Mouse (Mus musculus) hindbrain, embryonic 13.5 days (tissue): ENCODE results near the gene Kat7. TPM values are rescaled to one million over a fixed set of nuclear protein-coding genes. Genes with fewer than 3 reads are reported as not detected.
A peak's percentile ranks its signal among the peaks of the same experiment; 100 is the strongest.

Source experiments
- ATAC-seq: fragments of 200-750 bp; cut with Nextera tagmentation; 2 replicates; pipeline ENCODE4 v1.8.0; 2017; ENCODE audit warnings: moderate TSS enrichment; ENCODE audit not compliant: low FRiP score
- H3K27ac ChIP-seq: fragments of 300-500 bp; sonication (generic); 2 replicates; pipeline ENCODE4 v1.5.1; 2015; ENCODE audit warnings: inconsistent platforms, mild to moderate bottlenecking, moderate library complexity
- H3K27me3 ChIP-seq: fragments of 300-500 bp; sonication (generic); 2 replicates; pipeline ENCODE4 v1.6.1; 2015; ENCODE audit warnings: mild to moderate bottlenecking, inconsistent platforms
- H3K36me3 ChIP-seq: fragments of 300-500 bp; sonication (generic); 2 replicates; pipeline ENCODE4 v1.6.1; 2015; ENCODE audit warnings: mild to moderate bottlenecking, inconsistent platforms
- H3K4me1 ChIP-seq: fragments of 300-500 bp; sonication (generic); replicated peaks from 2 replicates; pipeline ENCODE4 v1.6.1; 2015; ENCODE audit warnings: inconsistent platforms
- H3K4me2 ChIP-seq: fragments of 300-500 bp; sonication (generic); 2 replicates; pipeline ENCODE4 v1.6.1; 2015; ENCODE audit warnings: inconsistent platforms, mild to moderate bottlenecking, moderate library complexity
- H3K4me3 ChIP-seq: fragments of 300-500 bp; sonication (generic); 2 replicates; pipeline ENCODE4 v1.5.1; 2015; ENCODE audit warnings: mild to moderate bottlenecking, inconsistent platforms
- H3K9ac ChIP-seq: fragments of 300-500 bp; sonication (generic); 2 replicates; pipeline ENCODE4 v1.6.1; 2015; ENCODE audit warnings: mild to moderate bottlenecking, inconsistent platforms
- H3K9me3 ChIP-seq: fragments of 300-500 bp; sonication (generic); 2 replicates; pipeline ENCODE4 v1.6.1; 2016; ENCODE audit warnings: inconsistent platforms
- WGBS: fragments of 180-500 bp; shearing (Covaris S2); methylation state at CpG from one replicate; pipeline ENCODE4 v1.1.7; 2015; 5-methylcytosine and 5-hydroxymethylcytosine counted together
- polyA plus RNA-seq: library from polyadenylated mRNA; unstranded; fragments of >200 nt; fragmentation: Nextera tagmentation; extraction: Ambion mirVana; gene quantifications from 2 replicates; pipeline ENCODE4 v1.2.1, GENCODE M21; 2015

Gene Kat7
- polyA plus RNA-seq, 1 experiment from 2014 or later, result 61.0 TPM

DNA sequence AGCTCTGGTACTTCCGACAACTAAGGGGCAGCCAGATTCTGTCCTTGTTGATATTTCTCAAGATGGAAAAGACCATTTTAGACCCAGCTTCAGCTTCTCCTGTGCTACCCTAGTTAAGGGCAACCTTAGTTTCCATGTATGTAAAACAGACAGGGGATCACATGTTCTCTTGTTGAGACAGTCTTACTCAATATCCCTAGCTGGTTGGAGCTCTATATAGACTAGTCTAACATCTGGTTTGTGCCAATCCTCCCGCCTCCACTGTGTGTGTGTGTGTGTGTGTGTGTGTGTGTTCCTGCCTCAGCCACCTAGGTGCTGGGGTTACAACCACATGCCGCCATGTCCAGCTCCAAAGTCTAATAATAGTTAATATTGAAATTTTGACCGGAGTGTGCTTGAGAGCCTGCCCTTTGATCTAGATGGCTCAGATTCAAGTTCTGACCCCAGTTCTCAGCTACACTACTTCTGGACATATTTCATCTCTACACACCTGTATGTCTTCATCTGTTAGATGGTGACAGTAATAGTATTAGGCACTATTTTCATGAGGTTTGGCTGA lies 45.5 kb downstream of the Kat7 start:
- 75% methylated on average over 4 of the region's 4 CpGs for WGBS
- H3K27me3 ChIP-seq, result 0 out of 2 replicates have a peak, but pooled peaks cover 12% of the 10 kb centered on the region
- no peak for ATAC-seq
- H3K9ac ChIP-seq, result no peak overlapping the region
- no peak overlapping the region for H3K27ac ChIP-seq
- peaks cover 7% of the 10 kb centered on the region for H3K36me3 ChIP-seq
- no peak overlapping the region for H3K4me2 ChIP-seq
- no peaks in the 10 kb centered on the region for H3K9me3 ChIP-seq
- H3K4me3 ChIP-seq, result no peak overlapping the region
- peaks cover 30% of the 10 kb centered on the region for H3K4me1 ChIP-seq

DNA sequence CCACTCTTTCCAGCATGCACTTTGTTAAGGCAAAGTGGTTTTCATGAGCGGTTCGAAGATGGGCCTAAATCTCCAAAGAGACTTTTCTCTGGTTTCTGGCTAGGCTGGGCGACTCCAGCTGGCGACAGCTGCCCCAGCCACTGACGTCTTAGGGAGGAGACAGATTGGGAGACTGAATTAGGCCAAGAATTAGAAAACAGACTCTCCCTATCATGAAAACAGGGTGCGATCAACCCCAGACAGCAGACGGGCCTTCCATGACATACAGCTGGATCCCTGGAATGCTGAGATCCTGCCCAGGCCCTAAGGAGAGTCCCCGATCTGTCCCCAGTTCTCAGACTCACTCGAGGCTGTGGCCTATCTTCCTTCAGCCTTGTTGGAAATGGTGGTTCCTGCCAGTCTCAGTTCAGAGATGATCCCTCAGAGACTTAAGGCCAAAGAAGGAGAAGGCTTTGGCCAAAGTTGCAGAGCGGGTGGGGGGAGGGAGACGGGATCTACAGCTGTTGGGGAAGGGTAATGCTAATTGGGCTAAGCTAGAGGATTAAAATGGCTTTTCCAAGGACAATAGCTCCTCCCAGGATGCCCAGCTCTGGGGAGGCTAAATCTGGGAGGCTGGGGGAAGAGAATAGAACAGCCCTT lies 46.1 kb downstream of the Kat7 start:
- Histone ChIP-seq H3K36me3 (peaks cover 1% of the 10 kb centered on the region), H3K9me3 (no peaks in the 10 kb centered on the region), H3K4me2 (no peak overlapping the region), H3K4me3 (no peak overlapping the region), H3K27me3 (0 out of 2 replicates have a peak, but pooled peaks cover 12% of the 10 kb centered on the region), H3K9ac (peak overlapping the region; percentile 19; the same call in 1 of the 2 replicates), H3K4me1 (peaks cover 36% of the 10 kb centered on the region), H3K27ac (no peak overlapping the region)
- no peak for ATAC-seq
- WGBS, result 20% methylated on average over 11 of the region's 11 CpGs

DNA sequence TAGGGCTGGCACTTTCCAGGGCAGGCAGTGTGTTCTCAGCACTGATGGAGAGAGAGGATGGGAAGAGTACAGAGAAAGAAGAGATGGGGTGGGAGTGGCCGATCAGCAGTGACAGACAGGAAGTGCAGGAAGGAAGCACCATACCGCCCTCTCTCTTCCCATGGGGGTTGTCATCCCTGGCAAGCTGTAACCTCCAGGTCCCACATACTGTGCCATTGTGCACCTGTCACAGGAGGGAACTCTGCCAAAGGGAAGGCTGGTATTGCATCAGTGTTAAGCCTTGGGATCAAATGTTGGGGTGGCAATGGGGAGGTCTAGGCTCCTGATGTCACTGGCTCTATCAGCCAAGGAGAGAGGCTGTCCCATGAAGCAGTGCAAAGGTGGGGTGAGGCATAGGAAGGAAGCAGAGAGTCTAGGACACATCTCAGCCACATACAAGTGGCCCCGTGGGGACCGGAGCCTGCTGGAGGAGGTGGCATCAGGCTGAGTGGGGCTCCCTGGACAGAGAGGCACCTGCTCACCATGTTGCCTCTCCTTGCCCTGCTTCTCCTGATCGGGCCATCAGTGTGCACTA lies 48.8 kb downstream of the Kat7 start, which contains the start of gene Tac4:
TSS of gene Tac4 (plus strand) at position 352 of the 574 bp plus-strand sequence.
- Histone ChIP-seq H3K36me3 (no peaks in the 10 kb centered on the region), H3K4me3 (no peak within 1 kb of the TSS), H3K9me3 (no peaks in the 10 kb centered on the region), H3K4me2 (no peak within 1 kb of the TSS), H3K4me1 (peaks cover 28% of the 10 kb centered on the region), H3K27me3 (peaks cover 25% of the 10 kb centered on the region; the same call in 1 of the 2 replicates), H3K27ac (no peak within 1 kb of the TSS), H3K9ac (no peak within 1 kb of the TSS)
- ATAC-seq, result no peak
- 78% methylated on average over 5 of the region's 5 CpGs for WGBS

DNA sequence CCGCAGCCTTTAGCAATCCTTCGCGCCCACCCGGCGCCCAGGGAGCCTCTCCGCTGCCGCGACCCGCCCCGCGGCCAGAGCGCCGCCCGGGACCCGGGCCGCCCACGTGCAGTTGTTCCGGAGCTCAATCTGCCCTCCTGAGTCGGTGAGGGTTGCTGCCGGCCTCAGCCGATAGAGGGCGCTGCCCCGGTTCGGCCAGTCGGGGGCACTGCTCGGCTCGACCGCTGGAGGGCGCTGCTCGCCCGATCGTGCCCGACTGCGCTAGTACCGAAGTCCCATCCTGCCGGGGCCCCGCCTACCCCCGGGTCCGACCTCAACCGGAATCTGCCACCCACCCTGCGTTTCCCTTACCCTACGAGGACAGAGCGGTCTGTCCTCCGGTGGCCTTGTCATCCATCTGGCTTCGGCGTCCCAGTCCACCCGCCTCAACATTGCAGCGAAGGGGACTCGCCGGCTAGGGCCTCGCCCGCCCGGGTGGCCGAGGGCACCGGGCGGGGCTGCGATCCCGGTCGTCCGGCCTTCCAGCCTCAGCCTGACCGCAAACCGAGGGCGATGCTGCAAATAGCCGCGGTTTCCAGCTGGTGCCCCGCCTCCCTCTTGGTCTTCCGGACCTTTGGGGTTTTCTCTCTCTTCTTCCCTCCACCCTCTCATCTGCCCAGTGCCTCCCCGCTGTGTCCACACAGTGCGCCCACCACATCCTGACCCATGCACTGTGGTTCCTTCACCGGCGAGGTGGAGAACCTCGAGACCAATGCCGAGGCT lies 50.8 kb downstream of the Kat7 start:
- ATAC-seq, result peak; percentile 64
- Histone ChIP-seq H3K27me3 (peaks cover 32% of the 10 kb centered on the region; the same call in 1 of the 2 replicates), H3K36me3 (no peaks in the 10 kb centered on the region), H3K4me3 (peak overlapping the region; percentile 48), H3K4me1 (peaks cover 26% of the 10 kb centered on the region), H3K27ac (no peak overlapping the region), H3K4me2 (peak overlapping the region; percentile 77), H3K9me3 (no peaks in the 10 kb centered on the region), H3K9ac (peak overlapping the region; percentile 71)
- under 1% methylated on average over 73 of the region's 73 CpGs for WGBS

DNA sequence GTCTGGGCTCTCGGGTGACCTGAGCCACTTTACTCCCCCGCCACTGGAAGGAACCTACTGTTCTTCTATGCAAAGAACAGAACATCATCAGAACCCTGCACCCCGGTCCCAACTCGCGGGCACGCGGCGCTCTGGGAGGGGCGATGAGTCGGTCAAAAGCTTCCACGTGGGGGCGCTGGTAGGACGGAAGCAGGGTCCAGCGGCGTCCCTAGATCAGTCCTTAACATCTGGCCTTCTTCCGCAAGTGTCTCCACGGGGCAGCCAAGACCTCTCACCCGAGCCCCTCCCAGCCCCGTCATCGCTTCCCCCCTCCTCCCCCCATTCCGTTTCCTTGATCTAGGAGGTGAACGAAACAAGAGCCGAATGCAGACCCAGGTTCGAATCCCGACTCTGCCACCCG lies 51.6 kb downstream of the Kat7 start:
- under 1% methylated on average over 26 of the region's 26 CpGs for WGBS
- peak overlapping the region; percentile 48 for H3K4me3 ChIP-seq
- peaks cover 18% of the 10 kb centered on the region for H3K4me1 ChIP-seq
- no peaks in the 10 kb centered on the region for H3K9me3 ChIP-seq
- peak overlapping the region; percentile 71 for H3K9ac ChIP-seq
- H3K27ac ChIP-seq, result no peak overlapping the region
- peak; percentile 47; the same call in 1 of the 2 replicates for ATAC-seq
- H3K36me3 ChIP-seq, result no peaks in the 10 kb centered on the region
- H3K27me3 ChIP-seq, result peaks cover 32% of the 10 kb centered on the region; the same call in 1 of the 2 replicates
- H3K4me2 ChIP-seq, result peak overlapping the region; percentile 77

DNA sequence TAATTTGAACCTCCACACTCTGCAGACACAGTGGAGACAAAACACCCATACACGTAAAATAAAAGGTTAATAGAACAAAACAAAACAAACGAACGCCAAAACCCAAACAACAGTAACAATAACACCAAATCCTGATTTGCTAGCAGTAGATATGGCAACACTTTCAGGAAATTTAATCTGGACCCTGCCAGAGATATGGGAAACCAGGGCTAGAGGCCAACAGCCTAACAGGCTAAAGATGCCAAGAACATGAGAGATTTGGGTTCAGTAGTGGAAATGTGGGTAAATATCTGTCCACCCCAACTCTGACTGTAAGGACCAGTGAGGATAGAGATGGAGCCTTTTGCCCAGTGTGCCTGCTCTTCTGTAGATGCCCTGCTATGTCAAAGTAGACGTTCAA lies 52.1 kb downstream of the Kat7 start:
- H3K9me3 ChIP-seq, result no peaks in the 10 kb centered on the region

DNA sequence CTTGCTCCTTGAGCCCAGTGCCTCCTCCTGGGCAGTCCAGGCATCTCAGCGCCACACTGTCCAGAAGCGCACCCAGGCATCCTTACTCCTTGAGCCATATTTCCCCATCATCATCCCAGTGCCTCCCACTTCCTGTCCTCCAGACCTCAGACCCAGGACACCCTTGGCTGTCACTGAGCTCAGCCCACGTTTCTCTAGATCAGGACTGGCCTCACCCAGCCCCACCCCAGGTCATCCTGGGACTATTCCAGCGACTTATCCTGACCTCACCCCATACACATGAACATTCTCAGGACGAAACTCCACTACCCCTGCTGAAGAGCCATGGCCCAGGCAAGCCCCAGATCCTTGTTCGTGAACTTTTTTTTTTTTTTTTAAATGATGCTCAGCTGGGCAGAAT lies 54.3 kb downstream of the Kat7 start:
- Histone ChIP-seq H3K27me3 (peaks cover 28% of the 10 kb centered on the region), H3K36me3 (no peaks in the 10 kb centered on the region), H3K9ac (no peak overlapping the region), H3K4me3 (no peak overlapping the region), H3K9me3 (no peaks in the 10 kb centered on the region), H3K4me2 (no peak overlapping the region), H3K27ac (no peak overlapping the region), H3K4me1 (peaks cover 16% of the 10 kb centered on the region)
- WGBS, result 76% methylated on average over 6 of the region's 6 CpGs
- no peak for ATAC-seq

More for the DNA sequence above, 52.1 kb downstream of the Kat7 start:
- Histone ChIP-seq H3K36me3 (no peaks in the 10 kb centered on the region), H3K27me3 (peaks cover 32% of the 10 kb centered on the region; the same call in 1 of the 2 replicates), H3K4me1 (peaks cover 16% of the 10 kb centered on the region), H3K4me3 (no peak overlapping the region), H3K9ac (no peak overlapping the region), H3K27ac (no peak overlapping the region), H3K4me2 (peak overlapping the region; percentile 77; the same call in 1 of the 2 replicates)
- ATAC-seq, result no peak
- WGBS, result 60% methylated on average over 4 of the region's 4 CpGs

DNA sequence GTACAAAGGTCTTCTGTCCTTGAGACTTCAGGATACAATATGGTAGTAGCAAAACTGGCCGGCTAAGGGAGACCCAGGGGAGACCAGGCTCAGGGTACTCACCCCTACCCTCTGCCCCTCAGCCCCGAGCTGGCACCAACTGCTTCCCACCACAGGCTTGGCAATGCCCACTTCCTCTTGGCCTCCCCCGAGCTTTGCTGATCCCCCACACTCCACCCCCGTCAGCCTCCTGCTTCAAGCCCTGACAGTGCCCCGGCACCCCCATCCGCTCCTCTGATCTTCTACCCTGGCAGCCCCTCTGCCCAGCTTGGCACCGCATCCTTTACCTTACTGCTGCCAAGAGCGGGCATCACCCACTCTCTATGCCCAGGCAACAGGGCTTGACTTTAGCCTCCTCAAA lies 55.9 kb downstream of the Kat7 start:
- no peaks in the 10 kb centered on the region for H3K9me3 ChIP-seq
- H3K9ac ChIP-seq, result no peak overlapping the region
- peaks cover 16% of the 10 kb centered on the region for H3K4me1 ChIP-seq
- H3K27me3 ChIP-seq, result peaks cover 33% of the 10 kb centered on the region
- H3K4me2 ChIP-seq, result no peak overlapping the region
- H3K4me3 ChIP-seq, result no peak overlapping the region
- no peaks in the 10 kb centered on the region for H3K36me3 ChIP-seq
- 88% methylated on average over 8 of the region's 8 CpGs for WGBS
- ATAC-seq, result no peak
- no peak overlapping the region for H3K27ac ChIP-seq

DNA sequence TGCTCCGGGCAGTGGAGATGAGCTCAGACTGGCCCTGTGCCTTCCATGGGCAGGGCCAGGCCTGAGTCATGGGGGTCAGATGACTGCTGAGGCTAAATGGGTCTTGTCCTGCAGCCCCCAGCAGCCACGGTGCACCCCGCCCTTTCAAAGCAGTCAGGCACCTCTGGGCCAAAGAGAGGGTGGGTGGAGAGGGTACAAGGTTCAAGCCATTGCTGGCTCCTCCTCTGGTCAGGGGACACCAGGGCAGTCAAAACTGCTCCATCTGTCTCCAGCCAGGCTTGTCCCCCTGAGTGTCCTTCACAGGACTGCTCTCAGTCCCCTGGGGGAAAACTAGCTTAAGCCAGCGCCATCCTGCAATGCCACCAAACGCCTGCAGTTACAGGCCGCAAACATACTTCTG lies 57.9 kb downstream of the Kat7 start:
- Histone ChIP-seq H3K9ac (no peak overlapping the region), H3K4me3 (no peak overlapping the region), H3K9me3 (no peaks in the 10 kb centered on the region), H3K27ac (no peak overlapping the region), H3K36me3 (no peaks in the 10 kb centered on the region), H3K4me2 (no peak overlapping the region), H3K27me3 (peaks cover 26% of the 10 kb centered on the region), H3K4me1 (0 out of 2 replicates have a peak, but pooled peaks cover 4% of the 10 kb centered on the region)
- no peak for ATAC-seq
- 82% methylated on average over 6 of the region's 6 CpGs for WGBS

DNA sequence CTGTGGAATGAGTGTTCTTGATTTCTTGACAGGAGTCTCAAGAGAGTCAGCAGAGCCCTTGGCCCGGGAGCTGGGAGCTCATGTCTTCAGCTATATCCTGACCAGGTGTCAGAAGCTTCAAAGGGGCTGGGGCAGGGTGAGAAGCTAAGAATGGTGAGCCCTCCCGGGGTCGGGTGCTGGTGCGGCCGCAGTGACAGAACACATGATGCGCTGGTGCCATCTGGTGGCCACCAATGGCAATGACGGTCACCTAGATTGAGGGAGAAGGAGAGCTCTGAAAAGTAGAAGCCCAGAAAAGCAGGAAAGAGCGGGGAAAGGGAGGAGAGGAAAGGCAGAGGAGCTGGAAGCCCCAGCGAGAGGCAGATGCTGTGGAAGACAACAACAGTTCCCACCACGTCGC lies 58.8 kb downstream of the Kat7 start:
- peaks cover 20% of the 10 kb centered on the region for H3K27me3 ChIP-seq
- H3K36me3 ChIP-seq, result no peaks in the 10 kb centered on the region
- H3K4me3 ChIP-seq, result no peak overlapping the region
- H3K4me2 ChIP-seq, result no peak overlapping the region
- H3K9me3 ChIP-seq, result no peaks in the 10 kb centered on the region
- 0 out of 2 replicates have a peak, but pooled peaks cover 4% of the 10 kb centered on the region for H3K4me1 ChIP-seq
- H3K9ac ChIP-seq, result 0 out of 2 replicates have a peak overlapping the region, but pooled peaks have one; percentile 35
- no peak overlapping the region for H3K27ac ChIP-seq
- ATAC-seq, result no peak
- 5% methylated on average over 11 of the region's 11 CpGs for WGBS

DNA sequence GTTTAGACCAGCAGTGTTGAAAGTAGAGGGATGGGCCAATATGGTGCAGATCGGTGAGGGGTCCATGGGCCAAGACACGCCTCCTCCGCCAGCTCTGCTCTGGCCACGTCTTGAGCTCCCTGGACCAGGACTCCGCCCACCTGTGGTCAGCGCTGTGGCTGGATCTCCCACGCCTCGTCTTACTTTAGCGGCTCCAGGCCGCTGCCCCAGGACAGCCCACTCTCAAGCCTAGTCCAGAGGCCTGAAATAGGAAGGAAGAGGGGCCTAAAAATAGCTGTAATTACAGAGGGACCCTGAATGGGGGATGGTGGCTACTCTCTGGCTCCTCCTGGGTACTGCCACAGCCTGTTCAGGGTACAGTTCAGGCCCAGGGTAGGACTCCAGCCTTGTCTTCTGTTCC lies 59.9 kb downstream of the Kat7 start:
- Histone ChIP-seq H3K4me3 (no peak overlapping the region), H3K27ac (no peak overlapping the region), H3K27me3 (peaks cover 12% of the 10 kb centered on the region), H3K9ac (no peak overlapping the region), H3K4me1 (0 out of 2 replicates have a peak, but pooled peaks cover 4% of the 10 kb centered on the region), H3K9me3 (no peaks in the 10 kb centered on the region), H3K4me2 (no peak overlapping the region), H3K36me3 (no peaks in the 10 kb centered on the region)
- no peak for ATAC-seq
- 52% methylated on average over 10 of the region's 10 CpGs for WGBS

DNA sequence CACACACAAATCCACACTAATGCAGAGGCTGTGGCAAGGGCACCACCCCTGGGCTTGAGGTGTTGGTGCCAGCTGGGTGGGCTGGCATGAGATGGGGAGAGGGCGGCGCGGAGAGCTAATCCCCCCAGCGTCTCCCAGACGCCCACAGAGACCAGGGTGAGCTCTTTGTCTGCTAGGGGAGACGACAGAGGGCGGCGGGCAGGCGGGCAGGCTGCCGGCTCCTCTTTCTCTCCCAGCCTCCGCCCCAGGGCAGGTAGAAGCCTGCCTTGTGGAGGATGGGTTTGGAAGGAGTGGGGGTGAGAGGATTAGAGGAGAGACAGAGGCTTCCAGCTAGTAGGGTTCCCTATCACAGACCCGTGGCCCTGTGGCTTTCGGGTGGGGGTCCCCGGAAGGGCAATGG lies 63.0 kb downstream of the Kat7 start:
- H3K27ac ChIP-seq, result no peak overlapping the region
- H3K4me1 ChIP-seq, result 0 out of 2 replicates have a peak, but pooled peaks cover 4% of the 10 kb centered on the region
- 35% methylated on average over 14 of the region's 14 CpGs for WGBS
- H3K27me3 ChIP-seq, result peaks cover 10% of the 10 kb centered on the region
- H3K36me3 ChIP-seq, result no peaks in the 10 kb centered on the region
- no peak for ATAC-seq
- H3K4me3 ChIP-seq, result no peak overlapping the region
- H3K4me2 ChIP-seq, result no peak overlapping the region
- H3K9ac ChIP-seq, result no peak overlapping the region
- H3K9me3 ChIP-seq, result no peaks in the 10 kb centered on the region
